Mouse (Mus musculus): Measurements from ENCODE around the gene Tsku. TPM values are rescaled to one million over a fixed set of nuclear protein-coding genes. Genes with fewer than 3 reads are reported as not detected.

Gene Tsku
- total RNA-seq, 1 experiment: 17.8 TPM

DNA sequence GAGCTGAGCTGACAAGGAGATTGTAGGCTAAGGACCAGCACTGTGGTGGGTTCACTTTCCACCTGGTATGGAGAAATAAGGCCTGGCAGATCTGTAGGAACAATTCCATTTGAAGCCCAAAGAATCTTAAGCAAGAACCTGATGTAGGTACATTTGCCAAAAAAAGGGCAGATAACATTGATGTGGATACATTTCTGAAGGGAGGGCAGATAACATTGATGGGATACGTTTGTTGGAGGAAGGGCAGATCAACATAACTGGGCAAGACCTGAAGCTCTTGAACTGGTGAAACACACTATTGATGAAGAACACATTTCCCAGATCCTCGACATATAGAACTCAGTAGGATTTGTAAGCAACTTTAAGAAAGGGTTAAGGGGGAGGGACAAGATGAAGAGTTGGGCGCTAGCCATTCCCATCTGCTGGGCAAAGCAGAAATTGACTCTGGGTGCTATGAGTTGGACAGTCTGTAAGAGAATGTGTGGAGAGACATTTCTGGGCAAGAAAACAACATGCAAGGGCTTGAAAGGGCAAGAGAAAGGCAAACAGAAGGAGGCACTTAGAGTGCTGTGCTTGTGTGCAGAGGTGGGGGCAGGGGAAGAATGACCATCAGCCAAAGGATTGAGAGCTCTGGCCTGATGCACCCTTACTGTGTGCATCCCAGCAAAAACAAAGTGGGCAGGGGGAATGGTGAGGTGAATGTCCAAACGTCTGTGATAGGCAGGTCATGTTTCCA, 48.8 kb downstream of the Tsku start:
- H3K9me3 ChIP-seq (ENCODE audit: control insufficient read depth, insufficient read depth, low read depth, low read length): no peaks in the 10 kb centered on the region
- H3K9ac ChIP-seq (ENCODE audit: insufficient read depth, low read depth, low read length, poor library complexity, severe bottlenecking): no peak overlapping the region
- in situ Hi-C loops (cut with MboI; ENCODE audit: low sequenced_read_pairs in 2 of 2, unreplicated experiment in 2 of 2): no loop called here
- peaks cover 0 to 2% of the 10 kb centered on the region in 2 experiments; a peak in 1 of 4 replicates for H3K4me1 ChIP-seq (ENCODE audit: control insufficient read depth in 2 of 2, insufficient read depth in 2 of 2, low read length in 2 of 2, poor library complexity in 1 of 2)
- no peak for DNase-seq (ENCODE audit: low read depth, low spot score)
- no peak overlapping the region for H3K4me3 ChIP-seq (ENCODE audit: insufficient read depth in 1 of 2, low read depth in 1 of 2, low read length in 2 of 2, poor library complexity in 1 of 2, severe bottlenecking in 1 of 2)
- no peak for TF ChIP-seq ZC3H11A (IDR thresholded peaks at IDR 0.05; ENCODE audit: borderline replicate concordance, low read depth, low read length)
- TF ChIP-seq MAFK (IDR thresholded peaks at IDR 0.05; ENCODE audit: insufficient read depth, low read depth, low read length): no peak
- no peak for TF ChIP-seq ZNF384 (IDR thresholded peaks at IDR 0.05; ENCODE audit: low read depth, low read length)
- no peak for TF ChIP-seq CHD2 (IDR thresholded peaks at IDR 0.05; ENCODE audit: low read depth, low read length)
- TF ChIP-seq HCFC1 (IDR thresholded peaks at IDR 0.05; ENCODE audit: borderline replicate concordance, insufficient read depth, low read length): no peak
- no peaks in the 10 kb centered on the region for H3K36me3 ChIP-seq (ENCODE audit: control insufficient read depth, insufficient read depth, low read length, poor library complexity, severe bottlenecking)
- no peak overlapping the region for H3K27ac ChIP-seq (ENCODE audit: insufficient read depth, low read depth, low read length, poor library complexity, severe bottlenecking)

DNA sequence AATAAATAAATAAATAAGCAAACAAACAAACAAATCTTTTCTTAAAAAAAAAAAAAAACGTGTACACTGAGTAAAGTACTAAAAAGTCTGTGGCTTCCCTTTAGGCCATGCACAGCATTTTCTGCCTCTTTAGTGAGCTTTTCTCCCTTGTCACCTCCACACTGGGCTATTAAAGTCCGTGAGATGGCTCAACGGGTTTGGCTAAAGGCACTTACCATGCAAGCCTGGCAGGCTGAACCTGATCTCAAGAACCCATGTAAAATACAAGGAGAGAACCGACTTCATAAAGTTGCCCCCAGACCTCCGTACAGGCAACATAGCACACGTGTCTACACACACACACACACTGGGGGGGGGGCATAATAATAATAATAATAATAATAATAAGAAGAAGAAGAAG, 50.9 kb downstream of the Tsku start:
- peaks cover 0 to 2% of the 10 kb centered on the region in 2 experiments; a peak in 1 of 4 replicates for H3K4me1 ChIP-seq (ENCODE audit: control insufficient read depth in 2 of 2, insufficient read depth in 2 of 2, low read length in 2 of 2, poor library complexity in 1 of 2)
- no peak overlapping the region for H3K9ac ChIP-seq (ENCODE audit: insufficient read depth, low read depth, low read length, poor library complexity, severe bottlenecking)
- in situ Hi-C loops (cut with MboI; ENCODE audit: low sequenced_read_pairs in 2 of 2, unreplicated experiment in 2 of 2): no loop called here
- no peaks in the 10 kb centered on the region for H3K9me3 ChIP-seq (ENCODE audit: control insufficient read depth, insufficient read depth, low read depth, low read length)
- no peak for TF ChIP-seq HCFC1 (IDR thresholded peaks at IDR 0.05; ENCODE audit: borderline replicate concordance, insufficient read depth, low read length)
- no peak for TF ChIP-seq CHD2 (IDR thresholded peaks at IDR 0.05; ENCODE audit: low read depth, low read length)
- no peak for TF ChIP-seq MAFK (IDR thresholded peaks at IDR 0.05; ENCODE audit: insufficient read depth, low read depth, low read length)
- TF ChIP-seq ZNF384 (IDR thresholded peaks at IDR 0.05; ENCODE audit: low read depth, low read length): no peak
- no peak for TF ChIP-seq ZC3H11A (IDR thresholded peaks at IDR 0.05; ENCODE audit: borderline replicate concordance, low read depth, low read length)
- no peak overlapping the region for H3K27ac ChIP-seq (ENCODE audit: insufficient read depth, low read depth, low read length, poor library complexity, severe bottlenecking)
- H3K36me3 ChIP-seq (ENCODE audit: control insufficient read depth, insufficient read depth, low read length, poor library complexity, severe bottlenecking): no peaks in the 10 kb centered on the region
- no peak for DNase-seq (ENCODE audit: low read depth, low spot score)
- H3K4me3 ChIP-seq (ENCODE audit: insufficient read depth in 1 of 2, low read depth in 1 of 2, low read length in 2 of 2, poor library complexity in 1 of 2, severe bottlenecking in 1 of 2): no peak overlapping the region

- H3K4me1 ChIP-seq (ENCODE audit: control insufficient read depth in 2 of 2, insufficient read depth in 2 of 2, low read length in 2 of 2, poor library complexity in 1 of 2): peaks cover 0 to 2% of the 10 kb centered on the region in 2 experiments; a peak in 1 of 4 replicates
- H3K4me3 ChIP-seq (ENCODE audit: insufficient read depth in 1 of 2, low read depth in 1 of 2, low read length in 2 of 2, poor library complexity in 1 of 2, severe bottlenecking in 1 of 2): peak overlapping the region; percentile 90 to 98
- H3K9ac ChIP-seq (ENCODE audit: insufficient read depth, low read depth, low read length, poor library complexity, severe bottlenecking): peak overlapping the region; percentile 92
- H3K9me3 ChIP-seq (ENCODE audit: control insufficient read depth, insufficient read depth, low read depth, low read length): no peaks in the 10 kb centered on the region
- in situ Hi-C loops (cut with MboI; ENCODE audit: low sequenced_read_pairs in 2 of 2, unreplicated experiment in 2 of 2): no loop called here
- no peak for TF ChIP-seq ZC3H11A (IDR thresholded peaks at IDR 0.05; ENCODE audit: borderline replicate concordance, low read depth, low read length)
- TF ChIP-seq HCFC1 (IDR thresholded peaks at IDR 0.05; ENCODE audit: borderline replicate concordance, insufficient read depth, low read length): no peak
- no peak for TF ChIP-seq CHD2 (IDR thresholded peaks at IDR 0.05; ENCODE audit: low read depth, low read length)
- TF ChIP-seq MAFK (IDR thresholded peaks at IDR 0.05; ENCODE audit: insufficient read depth, low read depth, low read length): no peak
- TF ChIP-seq ZNF384 (IDR thresholded peaks at IDR 0.05; ENCODE audit: low read depth, low read length): no peak
- H3K27ac ChIP-seq (ENCODE audit: insufficient read depth, low read depth, low read length, poor library complexity, severe bottlenecking): no peak overlapping the region
- peak; percentile 92 for DNase-seq (ENCODE audit: low read depth, low spot score)
- H3K36me3 ChIP-seq (ENCODE audit: control insufficient read depth, insufficient read depth, low read length, poor library complexity, severe bottlenecking): no peaks in the 10 kb centered on the region
Measured at GRCm38 (mm10) chr7:98309219-98310030, 51.7 kb downstream of the Tsku start.

GRCm38 (mm10) chr7:98308607-98309218, 52.4 kb downstream of the Tsku start:
- TF ChIP-seq CHD2 (IDR thresholded peaks at IDR 0.05; ENCODE audit: low read depth, low read length) (no peak), ZC3H11A (IDR thresholded peaks at IDR 0.05; ENCODE audit: borderline replicate concordance, low read depth, low read length) (no peak), ZNF384 (IDR thresholded peaks at IDR 0.05; ENCODE audit: low read depth, low read length) (no peak), MAFK (IDR thresholded peaks at IDR 0.05; ENCODE audit: insufficient read depth, low read depth, low read length) (no peak), HCFC1 (IDR thresholded peaks at IDR 0.05; ENCODE audit: borderline replicate concordance, insufficient read depth, low read length) (no peak)
- peak overlapping the region; percentile 90 to 98 for H3K4me3 ChIP-seq (ENCODE audit: insufficient read depth in 1 of 2, low read depth in 1 of 2, low read length in 2 of 2, poor library complexity in 1 of 2, severe bottlenecking in 1 of 2)
- H3K36me3 ChIP-seq (ENCODE audit: control insufficient read depth, insufficient read depth, low read length, poor library complexity, severe bottlenecking): no peaks in the 10 kb centered on the region
- no peak overlapping the region for H3K27ac ChIP-seq (ENCODE audit: insufficient read depth, low read depth, low read length, poor library complexity, severe bottlenecking)
- peaks cover 0 to 2% of the 10 kb centered on the region in 2 experiments; a peak in 1 of 4 replicates for H3K4me1 ChIP-seq (ENCODE audit: control insufficient read depth in 2 of 2, insufficient read depth in 2 of 2, low read length in 2 of 2, poor library complexity in 1 of 2)
- in situ Hi-C loops (cut with MboI; ENCODE audit: low sequenced_read_pairs in 2 of 2, unreplicated experiment in 2 of 2): no loop called here
- peak overlapping the region; percentile 92 for H3K9ac ChIP-seq (ENCODE audit: insufficient read depth, low read depth, low read length, poor library complexity, severe bottlenecking)
- no peak for DNase-seq (ENCODE audit: low read depth, low spot score)
- no peaks in the 10 kb centered on the region for H3K9me3 ChIP-seq (ENCODE audit: control insufficient read depth, insufficient read depth, low read depth, low read length)
